Mouse (Mus musculus) megakaryocyte, embryonic 14.5 days (primary cell): ENCODE data around the gene Lrmda. TPM values are rescaled to one million over a fixed set of nuclear protein-coding genes. Genes with fewer than 3 reads are reported as not detected.

Experiments used
- H3K27me3 ChIP-seq: replicated peaks from 2 replicates; pipeline ENCODE3; 2012; ENCODE audit warnings: inconsistent platforms
- H3K36me3 ChIP-seq: replicated peaks from 2 replicates; pipeline ENCODE3; 2012; ENCODE audit warnings: low read length, inconsistent platforms, mixed read lengths
- H3K4me1 ChIP-seq: 2 replicates; pipeline ENCODE4 v1.6.1; 2012; ENCODE audit warnings: inconsistent platforms
- H3K4me3 ChIP-seq: replicated peaks from 2 replicates; pipeline ENCODE3; 2012; ENCODE audit warnings: moderate library complexity, mild to moderate bottlenecking, inconsistent platforms
- H3K9me3 ChIP-seq: 2 replicates; pipeline ENCODE4 v1.6.1; 2012; ENCODE audit warnings: inconsistent platforms
- FLI1 ChIP-seq: IDR thresholded peaks from 2 replicates; pipeline ENCODE4 v1.6.1; 2012; ENCODE audit warnings: low read length, inconsistent platforms, mixed read lengths
- GATA1 ChIP-seq: IDR thresholded peaks from 3 replicates; pipeline ENCODE4 v1.6.1; 2012; ENCODE audit warnings: mixed read lengths, low read length, inconsistent platforms, borderline replicate concordance
- polyA plus RNA-seq: library from polyadenylated mRNA; stranded (reverse); fragments of >175 nt; gene quantifications from 2 replicates; pipeline ENCODE4 v1.2.3, GENCODE M21; 2012; ENCODE audit warnings: low replicate concordance; ENCODE audit not compliant: insufficient read depth

The Lrmda gene
- polyA plus RNA-seq, 1 experiment, result 7.1 TPM

GRCm38 (mm10) chr14:22906716-22907115 lies 887.2 kb downstream of the Lrmda start:
- TF ChIP-seq FLI1 (no peak), GATA1 (no peak)
- Histone ChIP-seq H3K27me3 (no peaks in the 10 kb centered on the region), H3K4me3 (no peak overlapping the region), H3K9me3 (no peaks in the 10 kb centered on the region), H3K4me1 (no peaks in the 10 kb centered on the region), H3K36me3 (no peaks in the 10 kb centered on the region)

- H3K4me3 ChIP-seq, result no peak overlapping the region
- TF ChIP-seq GATA1, result no peak
- no peak for TF ChIP-seq FLI1
Measured at GRCm38 (mm10) chr14:22907221-22907620, 887.7 kb downstream of the Lrmda start.

GRCm38 (mm10) chr14:22908006-22908405 lies 888.5 kb downstream of the Lrmda start:
- Histone ChIP-seq H3K9me3 (0 out of 2 replicates have a peak, but pooled peaks cover 3% of the 10 kb centered on the region), H3K27me3 (no peaks in the 10 kb centered on the region), H3K36me3 (no peaks in the 10 kb centered on the region), H3K4me3 (no peak overlapping the region), H3K4me1 (no peaks in the 10 kb centered on the region)
- TF ChIP-seq FLI1, result no peak
- no peak for TF ChIP-seq GATA1

More at GRCm38 (mm10) chr14:22907221-22907620, 887.7 kb downstream of the Lrmda start:
- no peaks in the 10 kb centered on the region for H3K9me3 ChIP-seq
- no peaks in the 10 kb centered on the region for H3K4me1 ChIP-seq
- no peaks in the 10 kb centered on the region for H3K36me3 ChIP-seq
- H3K27me3 ChIP-seq, result no peaks in the 10 kb centered on the region

GRCm38 (mm10) chr14:22915463-22915862 lies 896.0 kb downstream of the Lrmda start:
- Histone ChIP-seq H3K27me3 (no peaks in the 10 kb centered on the region), H3K4me1 (no peaks in the 10 kb centered on the region), H3K9me3 (0 out of 2 replicates have a peak, but pooled peaks cover 3% of the 10 kb centered on the region), H3K4me3 (no peak overlapping the region), H3K36me3 (no peaks in the 10 kb centered on the region)
- no peak for TF ChIP-seq GATA1
- TF ChIP-seq FLI1, result no peak

GRCm38 (mm10) chr14:22918499-22918898 lies 899.0 kb downstream of the Lrmda start:
- Histone ChIP-seq H3K27me3 (no peaks in the 10 kb centered on the region), H3K36me3 (no peaks in the 10 kb centered on the region), H3K4me1 (no peaks in the 10 kb centered on the region), H3K9me3 (no peaks in the 10 kb centered on the region), H3K4me3 (no peak overlapping the region)
- TF ChIP-seq FLI1, result no peak
- TF ChIP-seq GATA1, result no peak

- H3K4me3 ChIP-seq, result no peak overlapping the region
- no peaks in the 10 kb centered on the region for H3K9me3 ChIP-seq
- TF ChIP-seq GATA1, result no peak
- no peak for TF ChIP-seq FLI1
- H3K36me3 ChIP-seq, result no peaks in the 10 kb centered on the region
- no peaks in the 10 kb centered on the region for H3K27me3 ChIP-seq
- H3K4me1 ChIP-seq, result no peaks in the 10 kb centered on the region
Measured at GRCm38 (mm10) chr14:22918931-22919330, 899.4 kb downstream of the Lrmda start.

GRCm38 (mm10) chr14:22921152-22921551 lies 901.6 kb downstream of the Lrmda start:
- Histone ChIP-seq H3K4me1 (no peaks in the 10 kb centered on the region), H3K9me3 (no peaks in the 10 kb centered on the region), H3K36me3 (no peaks in the 10 kb centered on the region), H3K27me3 (no peaks in the 10 kb centered on the region), H3K4me3 (no peak overlapping the region)
- TF ChIP-seq GATA1 (no peak), FLI1 (no peak)

- no peaks in the 10 kb centered on the region for H3K4me1 ChIP-seq
- no peak for TF ChIP-seq FLI1
- no peak for TF ChIP-seq GATA1
- H3K27me3 ChIP-seq, result no peaks in the 10 kb centered on the region
- no peak overlapping the region for H3K4me3 ChIP-seq
- H3K36me3 ChIP-seq, result no peaks in the 10 kb centered on the region
- H3K9me3 ChIP-seq, result no peaks in the 10 kb centered on the region
Measured at GRCm38 (mm10) chr14:22921796-22922195, 902.3 kb downstream of the Lrmda start.

- H3K36me3 ChIP-seq, result no peaks in the 10 kb centered on the region
- no peak for TF ChIP-seq FLI1
- no peak for TF ChIP-seq GATA1
- no peaks in the 10 kb centered on the region for H3K27me3 ChIP-seq
- H3K4me1 ChIP-seq, result no peaks in the 10 kb centered on the region
- H3K9me3 ChIP-seq, result no peaks in the 10 kb centered on the region
- no peak overlapping the region for H3K4me3 ChIP-seq
Measured at GRCm38 (mm10) chr14:22922571-22922970, 903.1 kb downstream of the Lrmda start.

GRCm38 (mm10) chr14:22923251-22923650 lies 903.7 kb downstream of the Lrmda start:
- Histone ChIP-seq H3K4me3 (no peak overlapping the region), H3K4me1 (no peaks in the 10 kb centered on the region), H3K9me3 (no peaks in the 10 kb centered on the region), H3K36me3 (no peaks in the 10 kb centered on the region), H3K27me3 (no peaks in the 10 kb centered on the region)
- TF ChIP-seq GATA1, result no peak
- no peak for TF ChIP-seq FLI1

- TF ChIP-seq FLI1 (no peak), GATA1 (no peak)
- Histone ChIP-seq H3K27me3 (no peaks in the 10 kb centered on the region), H3K4me1 (no peaks in the 10 kb centered on the region), H3K4me3 (no peak overlapping the region), H3K9me3 (no peaks in the 10 kb centered on the region), H3K36me3 (no peaks in the 10 kb centered on the region)
Measured at GRCm38 (mm10) chr14:22928263-22928662, 908.8 kb downstream of the Lrmda start.
